Mouse (Mus musculus) brain, embryonic 14.5 days (tissue): ENCODE measurements around the gene Abcf2.

Source experiments
- CTCF ChIP-seq: fragments of 200-500 bp; IDR thresholded peaks from 2 replicates; pipeline ENCODE4 v1.5.1; 2012; ENCODE audit warnings: inconsistent platforms, mild to moderate bottlenecking, moderate library complexity, borderline replicate concordance; ENCODE audit not compliant: insufficient read depth, insufficient read length; ENCODE audit errors: extremely low read depth
- POLR2A ChIP-seq: fragments of 200-500 bp; IDR thresholded peaks from 2 replicates; pipeline ENCODE4 v1.6.1; 2012; ENCODE audit warnings: mild to moderate bottlenecking, inconsistent platforms, borderline replicate concordance; ENCODE audit not compliant: poor library complexity, insufficient read depth, insufficient read length, severe bottlenecking; ENCODE audit errors: extremely low read depth

GRCm38 (mm10) chr5:24524522-24524921 lies 52.7 kb downstream of the Abcf2 start:
- TF ChIP-seq CTCF (no peak), POLR2A (no peak)
